Mouse (Mus musculus): ENCODE results near the gene Gdf9. TPM values are rescaled to one million over a fixed set of nuclear protein-coding genes. Genes with fewer than 3 reads are reported as not detected.
A peak's percentile ranks its signal among the peaks of the same experiment; 100 is the strongest.

The Gdf9 gene
- polyA plus RNA-seq, 1 experiment = 10.1 TPM

DNA sequence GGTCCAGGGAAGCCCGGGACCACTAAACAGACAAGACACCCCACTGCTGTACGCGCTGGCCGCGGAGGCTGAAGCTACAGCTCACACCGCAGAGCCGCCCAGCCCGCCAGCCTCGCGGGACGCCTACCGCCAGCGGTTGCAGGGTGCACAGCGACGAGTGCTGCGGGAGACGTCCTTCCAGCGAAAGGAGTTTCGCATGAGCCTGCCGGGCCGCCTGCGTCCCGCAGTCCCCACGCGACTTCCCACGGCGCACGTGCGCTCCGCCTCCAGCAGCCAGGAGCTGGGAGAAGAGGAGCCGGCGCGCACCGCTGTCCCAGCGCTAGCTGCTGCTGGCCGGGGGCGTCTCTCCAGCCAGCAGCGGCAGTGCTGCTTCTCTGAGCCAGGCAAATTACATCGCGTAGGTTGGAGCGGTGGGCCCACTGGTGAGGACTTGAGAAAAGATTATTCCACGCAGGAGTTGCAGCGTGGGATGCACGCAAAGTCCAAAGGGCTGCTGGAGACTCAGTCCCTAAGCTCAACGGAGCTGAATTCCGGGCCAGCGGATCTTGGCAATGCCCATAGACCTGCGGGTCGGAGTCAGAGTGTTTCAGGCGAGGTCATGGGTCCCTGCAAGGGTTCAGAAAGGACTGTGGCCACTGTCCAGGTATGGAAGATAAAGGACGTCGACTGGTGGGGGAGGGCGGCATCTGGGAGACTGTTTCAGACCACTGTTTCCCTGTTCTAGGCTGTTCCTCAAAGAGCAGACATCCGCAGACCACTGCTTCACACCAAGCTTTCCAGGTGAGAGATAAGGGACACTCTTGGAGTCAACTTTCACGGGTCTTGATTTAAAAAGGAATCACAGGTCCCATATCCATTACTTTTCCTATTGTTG is 33.0 kb downstream of the Gdf9 start:
- no peaks in the 10 kb centered on the region for H3K36me3 ChIP-seq (ENCODE audit: control insufficient read depth, insufficient read depth, low read length)
- H3K4me1 ChIP-seq (ENCODE audit: control insufficient read depth, insufficient read depth, low read length) = peaks cover 16% of the 10 kb centered on the region
- H3K27ac ChIP-seq (ENCODE audit: control insufficient read depth, insufficient read depth, low read depth, low read length) = no peak overlapping the region
- H3K4me3 ChIP-seq (ENCODE audit: control insufficient read depth, low read depth, low read length) = peak overlapping the region; percentile 49
- TF ChIP-seq POLR2A (IDR thresholded peaks at IDR 0.05; ENCODE audit: control insufficient read depth, low read depth, low read length) = no peak; the same call in 1 of the 2 replicates
- H3K27me3 ChIP-seq (ENCODE audit: control insufficient read depth, insufficient read depth, low read length) = peaks cover 2% of the 10 kb centered on the region; the same call in 1 of the 2 replicates

DNA sequence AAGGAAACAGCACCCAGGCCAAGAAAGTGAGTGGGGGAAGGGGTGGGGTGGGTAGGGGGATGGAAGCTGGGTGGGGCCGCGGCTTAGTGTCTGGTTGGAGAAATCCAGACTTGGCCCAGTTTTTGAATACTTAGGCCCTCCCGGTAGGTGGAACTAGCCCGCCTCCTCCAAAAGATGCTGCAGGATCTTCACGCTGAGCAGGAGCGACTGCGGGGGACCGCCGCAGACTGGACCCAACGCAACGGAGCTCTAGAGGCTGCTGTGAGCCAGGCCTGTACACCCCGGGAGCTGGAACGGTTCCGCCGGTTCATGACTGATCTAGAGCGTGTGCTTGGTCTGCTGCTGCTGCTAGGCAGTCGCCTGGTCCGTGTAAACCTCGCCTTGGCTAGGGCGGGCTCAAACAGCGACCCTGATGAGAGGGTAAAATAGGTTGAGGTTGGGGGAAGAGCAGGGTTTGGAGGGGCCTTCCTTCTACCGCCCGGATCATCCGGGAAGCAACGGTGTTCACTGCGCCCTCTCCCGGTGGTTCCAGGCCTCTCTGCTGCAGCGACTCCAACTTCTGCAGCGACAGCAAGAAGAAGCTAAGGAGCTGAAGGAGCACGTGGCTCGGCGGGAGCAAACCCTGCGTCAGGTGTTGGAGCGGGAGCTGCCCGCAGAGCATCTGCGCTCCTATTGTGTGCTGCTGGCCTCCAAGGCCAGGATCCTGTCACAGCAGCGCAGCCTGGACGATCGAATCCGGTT is 35.6 kb downstream of the Gdf9 start:
- TF ChIP-seq CTCF (IDR thresholded peaks at IDR 0.05; ENCODE audit: control insufficient read depth, insufficient read depth, insufficient replicate concordance, low read depth, low read length) = peak; percentile 69; the same call in 1 of the 2 replicates
- no peak; the same call in 1 of the 2 replicates for TF ChIP-seq POLR2A (IDR thresholded peaks at IDR 0.05; ENCODE audit: control insufficient read depth, low read depth, low read length)
- Histone ChIP-seq H3K4me1 (ENCODE audit: control insufficient read depth, insufficient read depth, low read length) (peaks cover 28% of the 10 kb centered on the region), H3K36me3 (ENCODE audit: control insufficient read depth, insufficient read depth, low read length) (no peaks in the 10 kb centered on the region), H3K4me3 (ENCODE audit: control insufficient read depth, low read depth, low read length) (peak overlapping the region; percentile 52), H3K27me3 (ENCODE audit: control insufficient read depth, insufficient read depth, low read length) (peaks cover 2% of the 10 kb centered on the region; the same call in 1 of the 2 replicates), H3K27ac (ENCODE audit: control insufficient read depth, insufficient read depth, low read depth, low read length) (no peak overlapping the region)

DNA sequence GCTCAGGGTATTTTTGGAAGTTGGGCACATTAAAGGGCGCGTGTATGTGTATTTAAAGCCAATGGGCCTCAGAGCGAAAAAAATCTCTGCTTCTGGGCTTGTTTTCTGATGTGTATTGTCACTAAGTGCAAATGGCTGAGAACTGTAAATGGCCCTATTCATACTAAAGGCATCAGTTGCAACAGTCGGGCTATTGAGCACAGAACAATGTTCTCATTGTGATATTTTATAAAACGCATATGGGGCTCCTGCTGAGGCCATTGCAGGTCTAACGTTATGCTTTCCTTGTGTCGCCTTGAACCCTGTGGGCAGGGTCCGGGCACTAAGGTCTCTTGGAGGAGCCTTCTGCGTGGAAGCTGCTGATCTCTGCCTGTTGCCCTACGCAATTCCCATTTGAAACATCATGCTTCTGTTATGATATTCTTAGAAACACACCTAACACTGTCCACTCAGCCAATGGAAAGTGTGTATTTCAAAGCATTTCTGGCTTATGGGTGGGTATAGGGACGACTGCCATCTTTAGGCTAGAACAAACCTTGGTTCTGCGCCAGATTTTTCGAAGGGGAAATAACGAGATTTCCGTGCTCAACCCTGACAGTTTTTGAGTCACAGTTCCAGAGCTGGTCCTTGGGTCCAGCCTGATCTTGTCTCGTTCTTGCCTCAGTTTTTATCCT is 38.6 kb downstream of the Gdf9 start:
- H3K4me1 ChIP-seq (ENCODE audit: control insufficient read depth, insufficient read depth, low read length) = peaks cover 14% of the 10 kb centered on the region
- H3K27me3 ChIP-seq (ENCODE audit: control insufficient read depth, insufficient read depth, low read length) = no peaks in the 10 kb centered on the region
- H3K36me3 ChIP-seq (ENCODE audit: control insufficient read depth, insufficient read depth, low read length) = no peaks in the 10 kb centered on the region
- peak overlapping the region; percentile 83 for H3K4me3 ChIP-seq (ENCODE audit: control insufficient read depth, low read depth, low read length)
- no peak overlapping the region for H3K27ac ChIP-seq (ENCODE audit: control insufficient read depth, insufficient read depth, low read depth, low read length)
- no peak for TF ChIP-seq CTCF (IDR thresholded peaks at IDR 0.05; ENCODE audit: control insufficient read depth, insufficient read depth, insufficient replicate concordance, low read depth, low read length)
- no peak for TF ChIP-seq POLR2A (IDR thresholded peaks at IDR 0.05; ENCODE audit: control insufficient read depth, low read depth, low read length)

DNA sequence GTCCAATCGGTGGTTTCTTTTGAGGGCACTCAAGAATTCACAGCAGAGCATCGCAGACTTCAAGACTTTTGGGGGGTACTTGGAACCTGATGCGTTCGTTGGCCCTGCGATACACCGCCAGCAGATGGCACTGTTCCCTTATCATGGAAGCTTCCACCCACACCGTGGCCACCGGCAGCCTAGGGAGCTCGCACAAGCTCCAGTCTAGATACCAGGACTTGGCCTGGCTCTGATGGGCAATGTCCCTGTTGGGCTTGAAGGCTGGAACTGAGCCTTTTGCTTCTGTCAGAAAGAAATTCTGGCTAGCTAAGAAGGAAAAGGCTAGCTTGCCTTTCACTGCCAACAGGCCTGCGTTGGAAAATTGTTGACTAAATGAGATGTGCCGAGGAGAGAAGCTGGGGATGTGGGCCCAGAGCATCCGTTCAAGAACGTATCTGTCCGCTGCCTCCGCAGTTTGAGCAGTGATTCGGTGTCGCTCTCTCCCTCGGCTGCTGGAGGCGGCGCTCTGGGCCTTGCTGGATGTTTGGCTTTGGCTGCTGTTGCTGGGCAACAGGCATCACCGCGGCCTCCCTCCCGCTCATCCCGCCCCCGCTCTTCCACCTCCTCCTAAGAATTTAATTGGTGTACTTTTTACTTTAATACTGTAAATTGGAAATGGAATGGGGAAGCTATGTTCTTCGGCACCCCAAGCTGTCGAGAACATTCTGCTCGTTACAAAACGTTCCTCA is 39.3 kb downstream of the Gdf9 start, which contains the start of gene Gm9837:
Gm9837 (minus strand) TSS at position 512 of the 728 bp plus-strand sequence.
- Histone ChIP-seq H3K27me3 (ENCODE audit: control insufficient read depth, insufficient read depth, low read length) (no peaks in the 10 kb centered on the region), H3K4me3 (ENCODE audit: control insufficient read depth, low read depth, low read length) (peak within 1 kb of the TSS; percentile 83), H3K27ac (ENCODE audit: control insufficient read depth, insufficient read depth, low read depth, low read length) (peak within 1 kb of the TSS; percentile 34; the same call in 1 of the 2 replicates), H3K36me3 (ENCODE audit: control insufficient read depth, insufficient read depth, low read length) (no peaks in the 10 kb centered on the region), H3K4me1 (ENCODE audit: control insufficient read depth, insufficient read depth, low read length) (peaks cover 14% of the 10 kb centered on the region)
- TF ChIP-seq POLR2A (IDR thresholded peaks at IDR 0.05; ENCODE audit: control insufficient read depth, low read depth, low read length) (peak; percentile 40; the same call in 1 of the 2 replicates), CTCF (IDR thresholded peaks at IDR 0.05; ENCODE audit: control insufficient read depth, insufficient read depth, insufficient replicate concordance, low read depth, low read length) (peak; percentile 93; the same call in 1 of the 2 replicates)

- H3K4me3 ChIP-seq (ENCODE audit: control insufficient read depth, low read depth, low read length) = no peak overlapping the region
- TF ChIP-seq POLR2A (IDR thresholded peaks at IDR 0.05; ENCODE audit: control insufficient read depth, low read depth, low read length) = no peak
- no peak for TF ChIP-seq CTCF (IDR thresholded peaks at IDR 0.05; ENCODE audit: control insufficient read depth, insufficient read depth, insufficient replicate concordance, low read depth, low read length)
- peaks cover 12% of the 10 kb centered on the region for H3K4me1 ChIP-seq (ENCODE audit: control insufficient read depth, insufficient read depth, low read length)
- no peak overlapping the region for H3K27ac ChIP-seq (ENCODE audit: control insufficient read depth, insufficient read depth, low read depth, low read length)
- no peaks in the 10 kb centered on the region for H3K36me3 ChIP-seq (ENCODE audit: control insufficient read depth, insufficient read depth, low read length)
- H3K27me3 ChIP-seq (ENCODE audit: control insufficient read depth, insufficient read depth, low read length) = no peaks in the 10 kb centered on the region
These were observed 41.9 kb downstream of the Gdf9 start for GRCm38 (mm10) chr11:53472709-53473108.

DNA sequence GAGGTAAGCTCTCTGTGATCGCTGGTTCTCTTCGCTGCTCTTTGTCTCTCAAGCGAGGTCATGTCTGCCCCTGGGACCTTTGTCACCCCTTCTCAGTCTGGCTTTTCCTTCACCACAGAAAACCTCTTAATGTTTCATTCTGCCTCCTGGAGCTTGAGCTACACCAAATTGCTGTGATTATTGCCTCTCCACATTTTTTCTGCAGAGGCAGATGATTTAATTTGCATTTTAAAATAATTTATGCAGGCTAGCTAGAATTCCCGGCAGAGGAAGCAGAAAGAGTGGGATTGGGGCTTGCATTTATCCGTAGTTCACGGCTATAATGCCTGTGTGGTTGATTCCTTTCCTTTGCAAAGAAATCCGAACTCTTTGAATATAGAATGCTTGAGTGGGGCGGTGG is 44.8 kb downstream of the Gdf9 start:
- Histone ChIP-seq H3K27ac (ENCODE audit: control insufficient read depth, insufficient read depth, low read depth, low read length) (no peak overlapping the region), H3K27me3 (ENCODE audit: control insufficient read depth, insufficient read depth, low read length) (no peaks in the 10 kb centered on the region), H3K4me3 (ENCODE audit: control insufficient read depth, low read depth, low read length) (no peak overlapping the region), H3K36me3 (ENCODE audit: control insufficient read depth, insufficient read depth, low read length) (no peaks in the 10 kb centered on the region), H3K4me1 (ENCODE audit: control insufficient read depth, insufficient read depth, low read length) (peaks cover 12% of the 10 kb centered on the region)
- TF ChIP-seq CTCF (IDR thresholded peaks at IDR 0.05; ENCODE audit: control insufficient read depth, insufficient read depth, insufficient replicate concordance, low read depth, low read length) (no peak), POLR2A (IDR thresholded peaks at IDR 0.05; ENCODE audit: control insufficient read depth, low read depth, low read length) (no peak)
